Mouse (Mus musculus): ENCODE data around the gene Fig4. TPM values are rescaled to one million over a fixed set of nuclear protein-coding genes. Genes with fewer than 3 reads are reported as not detected.
A peak's percentile ranks its signal among the peaks of the same experiment; 100 is the strongest.

The Fig4 gene
- polyA plus RNA-seq, 1 experiment from 2014 or later, result 22.3 TPM

DNA sequence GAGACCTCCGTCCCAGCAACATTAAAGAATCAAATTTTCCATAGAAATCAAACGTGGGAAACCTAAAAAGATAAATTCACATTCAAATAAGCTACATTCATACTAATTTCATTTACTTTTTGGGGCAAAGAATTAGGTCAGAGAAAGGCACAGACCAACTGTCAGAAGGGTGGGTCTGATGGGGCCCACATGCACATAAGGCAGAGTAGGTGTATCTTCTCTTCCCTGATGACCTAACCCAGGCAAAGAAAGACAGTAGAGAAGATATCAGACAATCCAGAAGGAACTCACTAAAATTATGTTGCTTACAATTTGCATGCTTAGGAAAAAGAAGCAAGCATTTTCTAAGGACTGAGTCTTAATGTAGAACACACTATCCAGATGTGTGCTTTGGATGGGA is 67.9 kb downstream of the Fig4 start:
- ATAC-seq (ENCODE audit: low FRiP score, low read depth), result no peak
- Histone ChIP-seq H3K27me3 (no peaks in the 10 kb centered on the region), H3K4me1 (no peaks in the 10 kb centered on the region), H3K27ac (replicated peaks) (no peak overlapping the region), H3K9me3 (no peaks in the 10 kb centered on the region), H3K4me3 (no peak overlapping the region), H3K36me3 (no peaks in the 10 kb centered on the region), H3K9ac (replicated peaks) (no peak overlapping the region), H3K4me2 (replicated peaks) (no peak overlapping the region)
- 90% methylated on average over 2 of the region's 2 CpGs for WGBS

DNA sequence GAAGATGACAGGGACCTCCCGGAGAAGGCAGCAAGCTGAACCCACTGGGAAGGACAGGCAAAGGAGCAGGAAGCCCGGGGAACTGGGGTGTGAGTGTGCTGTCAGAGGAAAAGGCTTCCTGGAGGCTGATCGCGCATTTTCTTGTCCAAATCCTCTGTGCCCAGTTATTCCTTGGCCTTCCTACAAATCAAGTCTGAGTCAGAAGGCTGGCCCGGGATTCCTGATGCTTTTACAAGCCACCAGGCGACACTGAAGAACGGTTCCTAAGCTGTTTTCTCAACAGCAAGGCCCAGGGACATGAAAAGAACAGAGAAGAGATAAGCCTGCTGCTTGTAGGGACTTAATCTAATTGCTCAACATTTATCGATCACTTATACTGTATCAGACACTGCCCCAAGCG is 68.5 kb downstream of the Fig4 start:
- H3K27ac ChIP-seq (replicated peaks), result no peak overlapping the region
- no peaks in the 10 kb centered on the region for H3K9me3 ChIP-seq
- no peaks in the 10 kb centered on the region for H3K36me3 ChIP-seq
- ATAC-seq (ENCODE audit: low FRiP score, low read depth), result no peak
- H3K4me1 ChIP-seq, result no peaks in the 10 kb centered on the region
- H3K4me3 ChIP-seq, result no peak overlapping the region
- 78% methylated on average over 9 of the region's 9 CpGs for WGBS
- H3K4me2 ChIP-seq (replicated peaks), result no peak overlapping the region
- H3K9ac ChIP-seq (replicated peaks), result no peak overlapping the region
- no peaks in the 10 kb centered on the region for H3K27me3 ChIP-seq

DNA sequence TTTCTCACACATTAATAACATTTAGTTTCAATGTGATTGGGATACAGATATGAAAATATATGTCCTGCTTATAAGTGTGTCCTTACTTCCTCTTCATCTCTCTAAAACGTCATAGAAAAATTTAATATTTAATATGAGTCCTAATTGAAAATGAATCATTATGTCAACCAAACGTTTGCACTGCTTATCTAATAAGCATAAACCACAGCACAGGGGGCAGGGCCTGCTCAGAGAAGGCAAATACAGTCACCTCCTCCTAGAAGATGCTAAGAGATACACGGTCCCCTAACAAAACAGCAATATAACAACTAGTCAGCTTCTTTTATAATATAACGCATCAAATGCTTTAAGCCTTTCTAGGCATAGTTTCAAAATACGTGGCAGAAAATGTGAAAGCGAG is 69.9 kb downstream of the Fig4 start:
- ATAC-seq (ENCODE audit: low FRiP score, low read depth), result no peak
- Histone ChIP-seq H3K4me1 (no peaks in the 10 kb centered on the region), H3K9me3 (no peaks in the 10 kb centered on the region), H3K4me2 (replicated peaks) (no peak overlapping the region), H3K27me3 (no peaks in the 10 kb centered on the region), H3K9ac (replicated peaks) (no peak overlapping the region), H3K4me3 (no peak overlapping the region), H3K36me3 (no peaks in the 10 kb centered on the region), H3K27ac (replicated peaks) (no peak overlapping the region)
- whole genome bisulfite sequencing, result 83% methylated on average over 6 of the region's 6 CpGs

GRCm38 (mm10) chr10:41231163-41231835 is 71.8 kb downstream of the Fig4 start:
- H3K27me3 ChIP-seq, result no peaks in the 10 kb centered on the region

DNA sequence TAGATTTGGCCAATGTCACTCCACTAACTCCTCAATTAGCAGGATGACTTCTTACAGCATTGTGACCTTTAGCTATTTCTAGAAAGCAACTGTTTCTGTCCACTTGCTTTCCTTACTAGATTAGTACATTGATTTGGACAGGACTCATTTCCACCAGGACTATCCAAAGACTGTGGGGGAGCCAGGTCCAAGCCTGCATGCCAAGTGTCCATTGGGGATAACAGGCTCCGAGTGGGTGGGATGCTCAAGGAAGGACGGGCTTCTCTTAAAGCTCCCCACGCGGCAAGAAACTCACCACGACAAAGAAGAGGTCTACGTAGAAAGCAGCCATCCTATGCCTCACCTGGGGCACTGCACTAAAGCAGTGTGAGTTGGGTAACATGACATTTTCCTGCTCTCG is 75.4 kb downstream of the Fig4 start:
- Histone ChIP-seq H3K4me2 (replicated peaks) (no peak overlapping the region), H3K27me3 (no peaks in the 10 kb centered on the region), H3K4me3 (no peak overlapping the region), H3K9ac (replicated peaks) (no peak overlapping the region), H3K36me3 (0 out of 2 replicates have a peak, but pooled peaks cover 5% of the 10 kb centered on the region), H3K9me3 (no peaks in the 10 kb centered on the region), H3K27ac (replicated peaks) (no peak overlapping the region), H3K4me1 (no peaks in the 10 kb centered on the region)
- WGBS, result 91% methylated on average over 7 of the region's 7 CpGs
- no peak for ATAC-seq (ENCODE audit: low FRiP score, low read depth)

More at GRCm38 (mm10) chr10:41231163-41231835, 71.8 kb downstream of the Fig4 start:
- no peaks in the 10 kb centered on the region for H3K9me3 ChIP-seq
- no peak overlapping the region for H3K27ac ChIP-seq (replicated peaks)
- no peak overlapping the region for H3K4me2 ChIP-seq (replicated peaks)
- no peaks in the 10 kb centered on the region for H3K4me1 ChIP-seq
- no peak overlapping the region for H3K9ac ChIP-seq (replicated peaks)
- no peak overlapping the region for H3K4me3 ChIP-seq
- WGBS, result 85% methylated on average over 6 of the region's 6 CpGs
- 0 out of 2 replicates have a peak, but pooled peaks cover 5% of the 10 kb centered on the region for H3K36me3 ChIP-seq
- ATAC-seq (ENCODE audit: low FRiP score, low read depth), result no peak

DNA sequence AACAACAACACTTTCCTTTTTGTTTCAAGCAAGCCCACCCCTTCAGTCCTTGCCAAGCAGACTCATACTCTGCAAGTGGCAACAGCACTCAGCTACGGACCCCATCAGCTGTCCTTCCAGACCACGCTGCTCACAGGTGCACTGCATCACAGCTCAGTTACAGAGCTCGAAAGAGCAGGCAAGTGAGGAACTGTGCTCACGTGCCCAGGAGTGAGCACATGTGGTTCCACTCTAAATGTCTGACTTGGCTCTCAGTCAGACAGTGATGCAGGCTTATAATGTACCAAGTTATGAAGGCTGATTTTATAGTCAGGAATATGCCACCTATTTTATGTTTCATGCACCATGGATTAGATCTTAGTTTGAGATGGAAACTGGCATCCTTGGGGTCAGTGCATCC is 79.6 kb downstream of the Fig4 start:
- H3K4me2 ChIP-seq (replicated peaks), result no peak overlapping the region
- 0 out of 2 replicates have a peak, but pooled peaks cover 5% of the 10 kb centered on the region for H3K36me3 ChIP-seq
- no peaks in the 10 kb centered on the region for H3K4me1 ChIP-seq
- whole genome bisulfite sequencing, result 79% methylated on average over 4 of the region's 4 CpGs
- H3K27ac ChIP-seq (replicated peaks), result no peak overlapping the region
- H3K4me3 ChIP-seq, result no peak overlapping the region
- no peaks in the 10 kb centered on the region for H3K27me3 ChIP-seq
- ATAC-seq (ENCODE audit: low FRiP score, low read depth), result no peak
- no peaks in the 10 kb centered on the region for H3K9me3 ChIP-seq
- no peak overlapping the region for H3K9ac ChIP-seq (replicated peaks)

DNA sequence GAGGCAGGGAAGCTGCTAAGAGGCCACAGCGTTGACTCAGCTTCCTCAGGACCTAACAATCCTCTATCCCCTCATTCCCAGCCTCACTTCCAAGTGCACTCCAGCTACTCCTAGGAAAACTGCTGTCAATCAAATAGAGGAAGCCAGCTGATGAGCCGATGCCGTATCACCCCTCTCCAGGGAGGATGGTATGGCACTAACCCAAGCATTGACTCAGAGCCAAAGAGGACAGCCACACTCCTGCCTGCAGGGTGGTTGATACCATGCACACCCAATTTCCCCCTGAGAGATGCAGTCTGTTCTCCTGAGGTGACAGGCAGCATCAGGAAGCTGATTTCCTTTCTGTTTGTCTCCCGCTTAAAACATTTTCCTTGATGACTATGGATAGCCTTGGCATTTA is 81.9 kb downstream of the Fig4 start:
- Histone ChIP-seq H3K9me3 (no peaks in the 10 kb centered on the region), H3K4me2 (replicated peaks) (no peak overlapping the region), H3K27ac (replicated peaks) (no peak overlapping the region), H3K4me3 (no peak overlapping the region), H3K4me1 (no peaks in the 10 kb centered on the region), H3K9ac (replicated peaks) (no peak overlapping the region), H3K36me3 (no peaks in the 10 kb centered on the region), H3K27me3 (no peaks in the 10 kb centered on the region)
- 81% methylated on average over 4 of the region's 4 CpGs for WGBS
- no peak for ATAC-seq (ENCODE audit: low FRiP score, low read depth)

- H3K27ac ChIP-seq (replicated peaks), result no peak overlapping the region
- no peaks in the 10 kb centered on the region for H3K27me3 ChIP-seq
- no peak for ATAC-seq (ENCODE audit: low FRiP score, low read depth)
- 84% methylated on average over 10 of the region's 10 CpGs for WGBS
- H3K4me3 ChIP-seq, result no peak overlapping the region
- H3K9me3 ChIP-seq, result no peaks in the 10 kb centered on the region
- H3K4me2 ChIP-seq (replicated peaks), result no peak overlapping the region
- no peak overlapping the region for H3K9ac ChIP-seq (replicated peaks)
- no peaks in the 10 kb centered on the region for H3K36me3 ChIP-seq
- no peaks in the 10 kb centered on the region for H3K4me1 ChIP-seq
These were observed 84.2 kb downstream of the Fig4 start for GRCm38 (mm10) chr10:41218897-41219296.

- Histone ChIP-seq H3K9ac (replicated peaks) (no peak overlapping the region), H3K27ac (replicated peaks) (no peak overlapping the region), H3K27me3 (no peaks in the 10 kb centered on the region), H3K36me3 (no peaks in the 10 kb centered on the region), H3K4me2 (replicated peaks) (no peak overlapping the region), H3K4me1 (peaks cover 7% of the 10 kb centered on the region; the same call in 1 of the 2 replicates), H3K4me3 (no peak overlapping the region), H3K9me3 (no peaks in the 10 kb centered on the region)
- 88% methylated on average over 3 of the region's 3 CpGs for WGBS
- no peak for ATAC-seq (ENCODE audit: low FRiP score, low read depth)
These were observed 89.0 kb downstream of the Fig4 start for GRCm38 (mm10) chr10:41214083-41214482.

DNA sequence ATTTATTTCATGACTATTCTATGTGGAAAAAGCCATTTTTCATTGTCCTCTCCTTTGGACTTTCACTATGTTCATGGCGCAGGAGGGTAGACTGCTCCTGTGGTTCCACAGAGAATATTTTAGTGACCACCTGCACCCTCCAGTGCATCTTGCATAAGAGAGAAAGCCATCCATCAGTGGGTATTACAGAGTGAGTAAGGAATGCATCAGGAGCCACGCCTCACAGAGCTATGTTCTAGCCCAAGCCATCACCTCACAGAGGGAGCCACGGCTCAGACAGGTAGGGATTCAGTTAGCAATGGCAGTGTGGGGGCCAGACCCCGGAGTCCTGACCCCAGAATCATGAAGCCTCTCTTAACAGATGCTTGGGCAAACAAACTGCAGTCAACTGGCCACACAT is 93.5 kb downstream of the Fig4 start:
- 76% methylated on average over 4 of the region's 4 CpGs for WGBS
- Histone ChIP-seq H3K4me1 (peaks cover 8% of the 10 kb centered on the region; the same call in 1 of the 2 replicates), H3K9me3 (no peaks in the 10 kb centered on the region), H3K36me3 (no peaks in the 10 kb centered on the region), H3K4me3 (no peak overlapping the region), H3K4me2 (replicated peaks) (no peak overlapping the region), H3K27ac (replicated peaks) (peak overlapping the region; percentile 79), H3K27me3 (no peaks in the 10 kb centered on the region), H3K9ac (replicated peaks) (no peak overlapping the region)
- ATAC-seq (ENCODE audit: low FRiP score, low read depth), result peak; percentile 16; the same call in 1 of the 2 replicates

GRCm38 (mm10) chr10:41208860-41209377 is 94.1 kb downstream of the Fig4 start:
- Histone ChIP-seq H3K4me3 (no peak overlapping the region), H3K4me2 (replicated peaks) (no peak overlapping the region), H3K27me3 (no peaks in the 10 kb centered on the region), H3K36me3 (no peaks in the 10 kb centered on the region), H3K9ac (replicated peaks) (no peak overlapping the region), H3K4me1 (peaks cover 8% of the 10 kb centered on the region; the same call in 1 of the 2 replicates), H3K27ac (replicated peaks) (peak overlapping the region; percentile 79), H3K9me3 (no peaks in the 10 kb centered on the region)
- WGBS, result 49% methylated on average over 6 of the region's 6 CpGs
- ATAC-seq (ENCODE audit: low FRiP score, low read depth), result 0 out of 2 replicates have a peak, but pooled peaks have one; percentile 60

DNA sequence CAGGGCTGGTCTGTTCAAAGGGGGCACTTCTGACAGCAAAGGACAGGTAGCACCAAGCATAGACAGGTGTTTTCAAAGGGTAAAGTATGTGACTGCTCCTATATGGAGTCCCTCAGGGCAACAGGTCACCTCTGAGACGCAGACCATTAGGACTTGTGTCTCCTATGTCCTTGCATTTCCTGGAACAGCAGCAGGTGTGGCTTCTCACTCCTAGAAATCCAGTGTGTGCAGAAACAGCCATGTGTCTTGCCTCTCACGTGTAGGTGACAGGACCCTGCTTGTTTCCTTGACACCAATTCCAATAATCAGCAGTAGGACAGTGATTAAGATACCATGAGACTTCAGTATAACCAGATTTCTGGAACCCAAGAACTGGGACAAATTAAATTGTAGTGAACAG is 97.4 kb downstream of the Fig4 start:
- H3K4me2 ChIP-seq (replicated peaks), result no peak overlapping the region
- ATAC-seq (ENCODE audit: low FRiP score, low read depth), result no peak
- no peak overlapping the region for H3K4me3 ChIP-seq
- no peaks in the 10 kb centered on the region for H3K9me3 ChIP-seq
- peaks cover 8% of the 10 kb centered on the region; the same call in 1 of the 2 replicates for H3K4me1 ChIP-seq
- 78% methylated on average over 2 of the region's 2 CpGs for WGBS
- H3K36me3 ChIP-seq, result no peaks in the 10 kb centered on the region
- H3K27ac ChIP-seq (replicated peaks), result no peak overlapping the region
- no peak overlapping the region for H3K9ac ChIP-seq (replicated peaks)
- H3K27me3 ChIP-seq, result no peaks in the 10 kb centered on the region

All from midbrain, embryonic 12.5 days (tissue).